Mouse (Mus musculus) small intestine, adult 2 months (tissue): ENCODE measurements around the gene Synrg.

Experiments
- CTCF ChIP-seq: fragments of 200-500 bp; IDR thresholded peaks from 2 replicates; pipeline ENCODE4 v1.5.1; 2012; ENCODE audit warnings: low read depth, mild to moderate bottlenecking, control low read depth, inconsistent platforms, low read length, moderate library complexity, mixed read lengths; ENCODE audit not compliant: insufficient replicate concordance, insufficient read length; ENCODE audit errors: extremely low read depth
- POLR2A ChIP-seq: fragments of 200-500 bp; IDR thresholded peaks from 2 replicates; pipeline ENCODE4 v1.6.1; 2012; ENCODE audit warnings: low read depth, mild to moderate bottlenecking, control low read depth, inconsistent platforms, low read length, moderate library complexity

GRCm38 (mm10) chr11:83979992-83980391 is 15.8 kb downstream of the Synrg start:
- TF ChIP-seq POLR2A (no peak), CTCF (no peak)
